Mouse (Mus musculus) ES-Bruce4 (cell line): ENCODE results near the gene Gpr87.

Source experiments
- CTCF ChIP-seq: IDR thresholded peaks from one replicate; pipeline ENCODE4 v1.8.1; 2011; ENCODE audit warnings: low read depth, low read length
- EP300 ChIP-seq: IDR thresholded peaks from 2 replicates; pipeline ENCODE4 v1.6.1; 2011; ENCODE audit warnings: low read depth, low read length; ENCODE audit not compliant: insufficient read depth
- POLR2A ChIP-seq: IDR thresholded peaks from one replicate; pipeline ENCODE4 v1.8.1; 2011; ENCODE audit warnings: low read length; ENCODE audit not compliant: insufficient read depth

DNA sequence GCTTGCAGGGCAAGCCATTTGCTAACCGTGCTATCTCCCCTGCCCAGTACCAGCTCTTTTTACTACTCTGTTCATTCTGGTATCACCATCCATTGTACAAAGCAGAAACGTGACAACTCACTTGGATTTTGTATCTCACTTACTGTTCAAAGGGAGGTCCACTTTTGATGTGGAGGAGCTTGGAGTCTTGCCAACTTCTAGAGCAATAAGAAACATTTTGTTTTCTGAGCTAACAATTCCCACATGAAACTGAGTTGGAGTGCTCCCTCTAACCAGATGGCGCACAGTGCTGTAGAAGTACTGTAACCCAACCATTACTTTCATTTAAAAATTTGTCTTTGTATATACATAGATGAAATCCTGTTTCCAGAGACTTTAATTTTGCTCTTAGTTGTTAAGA, 36.0 kb upstream of the Gpr87 start:
- TF ChIP-seq CTCF (no peak), POLR2A (no peak), EP300 (no peak)
